Mouse (Mus musculus) liver, embryonic 12.5 days (tissue): ENCODE measurements around the gene Pih1d1. TPM values are rescaled to one million over a fixed set of nuclear protein-coding genes. Genes with fewer than 3 reads are reported as not detected.

Experiments used
- ATAC-seq: fragments of 200-750 bp; cut with Nextera tagmentation; 2 replicates; pipeline ENCODE4 v1.8.0; 2017; ENCODE audit warnings: moderate number of reproducible peaks, mild to moderate bottlenecking, moderate library complexity
- H3K27ac ChIP-seq: fragments of 300-500 bp; sonication (generic); 2 replicates; pipeline ENCODE4 v1.5.1; 2016; ENCODE audit warnings: mild to moderate bottlenecking
- H3K27me3 ChIP-seq: fragments of 300-500 bp; sonication (generic); replicated peaks from 2 replicates; pipeline ENCODE4 v1.6.1; 2016; ENCODE audit warnings: mild to moderate bottlenecking, moderate library complexity
- H3K36me3 ChIP-seq: fragments of 300-500 bp; sonication (generic); 2 replicates; pipeline ENCODE4 v1.6.1; 2016; ENCODE audit warnings: mild to moderate bottlenecking, moderate library complexity
- H3K4me1 ChIP-seq: fragments of 300-500 bp; sonication (generic); 2 replicates; pipeline ENCODE4 v1.6.1; 2016
- H3K4me2 ChIP-seq: fragments of 300-500 bp; sonication (generic); 2 replicates; pipeline ENCODE4 v1.6.1; 2016; ENCODE audit warnings: mild to moderate bottlenecking, moderate library complexity
- H3K4me3 ChIP-seq: fragments of 300-500 bp; sonication (generic); 2 replicates; pipeline ENCODE4 v1.5.1; 2016; ENCODE audit warnings: mild to moderate bottlenecking, moderate library complexity
- H3K9ac ChIP-seq: fragments of 300-500 bp; sonication (generic); 2 replicates; pipeline ENCODE4 v1.6.1; 2016; ENCODE audit warnings: mild to moderate bottlenecking, moderate library complexity
- H3K9me3 ChIP-seq: fragments of 300-500 bp; sonication (generic); replicated peaks from 2 replicates; pipeline ENCODE4 v1.6.1; 2016; ENCODE audit warnings: mild to moderate bottlenecking, moderate library complexity
- WGBS: fragments of 180-500 bp; shearing (Covaris S2); methylation state at CpG from one replicate; pipeline ENCODE4 v1.1.7; 2016; ENCODE audit not compliant: insufficient replicate concordance; 5-methylcytosine and 5-hydroxymethylcytosine counted together
- polyA plus RNA-seq: library from polyadenylated mRNA; unstranded; fragments of >200 nt; fragmentation: Nextera tagmentation; extraction: Ambion mirVana; gene quantifications from 2 replicates; pipeline ENCODE4 v1.2.1, GENCODE M21; 2016

Gene Pih1d1
- polyA plus RNA-seq, 1 experiment from 2014 or later: 61.7 TPM

DNA sequence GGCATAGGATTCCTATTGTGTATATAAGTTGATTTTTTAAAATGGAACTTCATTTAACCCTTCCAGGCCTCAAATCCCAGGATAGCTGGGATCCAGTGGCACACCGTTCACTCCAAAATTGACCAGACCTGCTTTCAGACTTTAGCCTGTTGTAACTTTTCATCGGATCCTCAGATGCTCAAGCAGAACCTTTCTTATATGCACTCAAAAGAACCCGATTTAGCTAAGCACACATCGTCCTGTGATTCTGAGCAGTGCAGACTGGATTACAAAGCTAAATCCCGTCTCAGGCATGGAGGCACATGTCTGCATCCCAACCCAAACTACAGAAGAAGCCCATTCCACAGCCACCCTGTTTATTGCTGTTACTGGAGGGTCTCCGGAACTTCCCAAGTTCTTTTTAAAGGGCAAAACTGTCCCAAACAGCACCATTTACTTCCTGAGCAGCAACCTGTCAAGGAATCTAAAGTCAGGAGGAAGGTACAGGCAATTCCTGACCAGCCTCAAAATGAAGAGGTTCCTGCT, 26.3 kb upstream of the Pih1d1 start:
- peak overlapping the region; percentile 90 for H3K4me2 ChIP-seq
- peak overlapping the region; percentile 94 for H3K4me3 ChIP-seq
- H3K27ac ChIP-seq: peak overlapping the region; percentile 95
- H3K9ac ChIP-seq: peak overlapping the region; percentile 98
- no peak for ATAC-seq
- 0% methylated on average over 6 of the region's 6 CpGs for WGBS
- peaks cover 36% of the 10 kb centered on the region for H3K36me3 ChIP-seq
- no peaks in the 10 kb centered on the region for H3K27me3 ChIP-seq
- no peaks in the 10 kb centered on the region for H3K9me3 ChIP-seq
- peaks cover 58% of the 10 kb centered on the region for H3K4me1 ChIP-seq

GRCm38 (mm10) chr7:45128624-45129246, 25.4 kb upstream of the Pih1d1 start, which contains the start of gene Rpl13a:
TSS of gene Rpl13a (minus strand) at chr7:45128761.
- peak within 1 kb of the TSS; percentile 98 for H3K9ac ChIP-seq
- peak within 1 kb of the TSS; percentile 95 for H3K27ac ChIP-seq
- no peaks in the 10 kb centered on the region for H3K9me3 ChIP-seq
- H3K36me3 ChIP-seq: peaks cover 38% of the 10 kb centered on the region
- H3K4me3 ChIP-seq: peak within 1 kb of the TSS; percentile 94
- peak; percentile 79 for ATAC-seq
- under 1% methylated on average over 48 of the region's 48 CpGs for whole genome bisulfite sequencing
- peak within 1 kb of the TSS; percentile 90 for H3K4me2 ChIP-seq
- H3K4me1 ChIP-seq: peaks cover 52% of the 10 kb centered on the region
- no peaks in the 10 kb centered on the region for H3K27me3 ChIP-seq

GRCm38 (mm10) chr7:45129318-45129717, 24.8 kb upstream of the Pih1d1 start:
- H3K4me2 ChIP-seq: peak overlapping the region; percentile 88
- H3K4me1 ChIP-seq: peaks cover 58% of the 10 kb centered on the region
- no peaks in the 10 kb centered on the region for H3K27me3 ChIP-seq
- ATAC-seq: peak; percentile 5; the same call in 1 of the 2 replicates
- peak overlapping the region; percentile 88 for H3K27ac ChIP-seq
- peaks cover 40% of the 10 kb centered on the region for H3K36me3 ChIP-seq
- peak overlapping the region; percentile 94 for H3K4me3 ChIP-seq
- H3K9ac ChIP-seq: peak overlapping the region; percentile 84
- WGBS: 3% methylated on average over 17 of the region's 17 CpGs
- no peaks in the 10 kb centered on the region for H3K9me3 ChIP-seq

- ATAC-seq: no peak
- peak overlapping the region; percentile 88 for H3K27ac ChIP-seq
- H3K9me3 ChIP-seq: no peaks in the 10 kb centered on the region
- H3K4me3 ChIP-seq: peak overlapping the region; percentile 94
- H3K27me3 ChIP-seq: no peaks in the 10 kb centered on the region
- peaks cover 58% of the 10 kb centered on the region for H3K4me1 ChIP-seq
- H3K36me3 ChIP-seq: peaks cover 38% of the 10 kb centered on the region
- H3K4me2 ChIP-seq: peak overlapping the region; percentile 88
- WGBS: 43% methylated on average over 15 of the region's 15 CpGs
- H3K9ac ChIP-seq: peak overlapping the region; percentile 84
Observed at GRCm38 (mm10) chr7:45129776-45130512, 24.2 kb upstream of the Pih1d1 start.

DNA sequence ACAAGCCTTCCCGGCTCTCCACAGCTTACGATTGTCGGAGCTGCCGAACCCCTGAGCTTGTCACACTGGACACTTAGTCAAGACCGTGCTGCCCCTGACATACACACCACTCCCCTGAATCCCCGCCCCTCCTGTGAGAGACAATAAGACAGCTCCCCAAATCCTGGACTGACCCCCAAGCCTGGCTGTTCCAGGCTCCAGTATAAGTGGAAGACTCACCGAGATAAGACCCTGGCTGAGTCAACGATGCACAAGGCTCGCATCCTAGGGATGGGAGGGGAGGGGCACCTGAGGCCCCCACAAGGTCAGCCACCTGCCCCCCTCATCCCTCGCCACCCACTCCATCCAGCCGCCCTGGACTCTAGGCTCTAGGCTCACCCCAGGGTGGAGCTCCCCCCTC, 22.3 kb upstream of the Pih1d1 start:
- no peak overlapping the region for H3K9ac ChIP-seq

GRCm38 (mm10) chr7:45133446-45134159, 20.5 kb upstream of the Pih1d1 start:
- WGBS: 78% methylated on average over 8 of the region's 8 CpGs
- Histone ChIP-seq H3K4me2 (peak overlapping the region; percentile 94; the same call in 1 of the 2 replicates), H3K27me3 (no peaks in the 10 kb centered on the region), H3K36me3 (peaks cover 9% of the 10 kb centered on the region), H3K4me3 (no peak overlapping the region), H3K4me1 (peaks cover 63% of the 10 kb centered on the region), H3K9ac (no peak overlapping the region), H3K9me3 (no peaks in the 10 kb centered on the region), H3K27ac (0 out of 2 replicates have a peak overlapping the region, but pooled peaks have one; percentile 83)
- no peak for ATAC-seq

More for the DNA sequence above, 22.3 kb upstream of the Pih1d1 start:
- no peak overlapping the region for H3K27ac ChIP-seq
- WGBS: 81% methylated on average over 11 of the region's 11 CpGs
- H3K4me1 ChIP-seq: peaks cover 55% of the 10 kb centered on the region
- no peak overlapping the region for H3K4me3 ChIP-seq
- H3K4me2 ChIP-seq: no peak overlapping the region
- H3K36me3 ChIP-seq: peaks cover 19% of the 10 kb centered on the region
- H3K27me3 ChIP-seq: no peaks in the 10 kb centered on the region
- H3K9me3 ChIP-seq: no peaks in the 10 kb centered on the region
- ATAC-seq: no peak

GRCm38 (mm10) chr7:45134544-45135026, 19.5 kb upstream of the Pih1d1 start:
- Histone ChIP-seq H3K27ac (peak overlapping the region; percentile 83), H3K9ac (peak overlapping the region; percentile 81), H3K4me1 (peaks cover 66% of the 10 kb centered on the region), H3K27me3 (no peaks in the 10 kb centered on the region), H3K4me2 (peak overlapping the region; percentile 94), H3K4me3 (peak overlapping the region; percentile 75), H3K36me3 (peaks cover 10% of the 10 kb centered on the region), H3K9me3 (no peaks in the 10 kb centered on the region)
- ATAC-seq: peak; percentile 59
- WGBS: 3% methylated on average over 12 of the region's 12 CpGs

DNA sequence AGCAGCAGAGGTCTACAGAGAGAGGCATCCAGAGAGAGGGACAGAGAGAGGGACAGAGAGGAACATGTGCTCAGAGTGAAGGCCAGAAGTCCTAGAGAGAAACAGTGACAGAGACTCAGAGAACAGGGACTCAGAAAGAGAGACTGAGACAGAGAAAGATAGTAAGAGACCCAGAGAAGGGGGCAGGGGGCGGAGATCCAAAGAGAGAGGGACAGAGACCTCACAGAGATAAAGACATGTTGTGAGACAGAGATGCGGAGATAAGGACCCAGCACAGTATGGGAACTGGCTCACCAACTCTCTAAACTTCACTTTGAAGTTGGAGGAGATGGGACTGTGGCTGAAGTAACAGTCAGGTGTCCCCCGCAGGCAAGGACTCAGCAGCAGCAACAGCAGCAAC, 18.7 kb upstream of the Pih1d1 start:
- ATAC-seq: 0 out of 2 replicates have a peak, but pooled peaks have one; percentile 6
- Histone ChIP-seq H3K4me3 (peak overlapping the region; percentile 75), H3K27ac (peak overlapping the region; percentile 83), H3K9me3 (no peaks in the 10 kb centered on the region), H3K4me1 (peaks cover 66% of the 10 kb centered on the region), H3K36me3 (peaks cover 14% of the 10 kb centered on the region), H3K4me2 (peak overlapping the region; percentile 94), H3K27me3 (no peaks in the 10 kb centered on the region), H3K9ac (peak overlapping the region; percentile 81)
- WGBS: 30% methylated on average over 3 of the region's 3 CpGs

GRCm38 (mm10) chr7:45135993-45136567, 18.0 kb upstream of the Pih1d1 start, which contains the start of the genes Gm45713 and Flt3l:
TSS of gene Gm45713 (minus strand) at chr7:45136231.
TSS of gene Flt3l (minus strand) at chr7:45136432.
- Histone ChIP-seq H3K9ac (peak within 1 kb of the TSS; percentile 81), H3K4me3 (peak within 1 kb of the TSS; percentile 75), H3K27me3 (no peaks in the 10 kb centered on the region), H3K9me3 (no peaks in the 10 kb centered on the region), H3K27ac (peak within 1 kb of the TSS; percentile 83), H3K36me3 (peaks cover 15% of the 10 kb centered on the region), H3K4me2 (peak within 1 kb of the TSS; percentile 94), H3K4me1 (peaks cover 65% of the 10 kb centered on the region)
- ATAC-seq: peak; percentile 77
- 2% methylated on average over 29 of the region's 29 CpGs for WGBS

GRCm38 (mm10) chr7:45137171-45138006, 16.7 kb upstream of the Pih1d1 start:
- peak overlapping the region; percentile 0; the same call in 1 of the 2 replicates for H3K4me3 ChIP-seq
- H3K9ac ChIP-seq: peak overlapping the region; percentile 15; the same call in 1 of the 2 replicates
- peaks cover 26% of the 10 kb centered on the region for H3K36me3 ChIP-seq
- peak overlapping the region; percentile 83 for H3K27ac ChIP-seq
- no peaks in the 10 kb centered on the region for H3K27me3 ChIP-seq
- peak overlapping the region; percentile 94 for H3K4me2 ChIP-seq
- ATAC-seq: peak; percentile 76
- 14% methylated on average over 12 of the region's 12 CpGs for WGBS
- peaks cover 62% of the 10 kb centered on the region for H3K4me1 ChIP-seq
- no peaks in the 10 kb centered on the region for H3K9me3 ChIP-seq
